Mouse (Mus musculus) liver, embryonic 13.5 days (tissue): ENCODE measurements around the gene Crybg1. TPM values are rescaled to one million over a fixed set of nuclear protein-coding genes. Genes with fewer than 3 reads are reported as not detected.
"Not testable (repeated sequence)": the region's sequence is repeated elsewhere in the genome, so short reads cannot be mapped to it uniquely, and the experiment has no call there.

Experiments used
- ATAC-seq: fragments of 200-750 bp; cut with Nextera tagmentation; 2 replicates; pipeline ENCODE4 v1.8.0; 2017; ENCODE audit warnings: low read depth, mild to moderate bottlenecking, moderate number of reproducible peaks, moderate library complexity
- DNase-seq: peaks from one replicate; pipeline ENCODE4 v3.0.0; 2022
- H3K27ac ChIP-seq: fragments of 300-500 bp; sonication (generic); 2 replicates; pipeline ENCODE4 v1.5.1; 2015; ENCODE audit warnings: moderate library complexity, mild to moderate bottlenecking, inconsistent platforms
- H3K27me3 ChIP-seq: fragments of 300-500 bp; sonication (generic); 2 replicates; pipeline ENCODE4 v1.6.1; 2015; ENCODE audit warnings: mild to moderate bottlenecking, inconsistent platforms
- H3K36me3 ChIP-seq: fragments of 300-500 bp; sonication (generic); 2 replicates; pipeline ENCODE4 v1.6.1; 2015; ENCODE audit warnings: mild to moderate bottlenecking, inconsistent platforms
- H3K4me1 ChIP-seq: fragments of 300-500 bp; sonication (generic); replicated peaks from 2 replicates; pipeline ENCODE4 v1.6.1; 2015; ENCODE audit warnings: inconsistent platforms
- H3K4me2 ChIP-seq: fragments of 300-500 bp; sonication (generic); 2 replicates; pipeline ENCODE4 v1.6.1; 2015; ENCODE audit warnings: inconsistent platforms, mild to moderate bottlenecking, moderate library complexity
- H3K4me3 ChIP-seq: fragments of 300-500 bp; sonication (generic); replicated peaks from 2 replicates; pipeline ENCODE4 v1.5.1; 2015; ENCODE audit warnings: mild to moderate bottlenecking, inconsistent platforms
- H3K9ac ChIP-seq: fragments of 300-500 bp; sonication (generic); 2 replicates; pipeline ENCODE4 v1.6.1; 2015; ENCODE audit warnings: mild to moderate bottlenecking, inconsistent platforms
- H3K9me3 ChIP-seq: fragments of 300-500 bp; sonication (generic); replicated peaks from 2 replicates; pipeline ENCODE4 v1.6.1; 2016; ENCODE audit warnings: inconsistent platforms
- WGBS: fragments of 180-500 bp; shearing (Covaris S2); methylation state at CpG from one replicate; pipeline ENCODE4 v1.1.7; 2015; ENCODE audit not compliant: insufficient replicate concordance; 5-methylcytosine and 5-hydroxymethylcytosine counted together
- polyA plus RNA-seq: library from polyadenylated mRNA; unstranded; fragments of >200 nt; fragmentation: Nextera tagmentation; extraction: Ambion mirVana; gene quantifications from 2 replicates; pipeline ENCODE4 v1.2.1, GENCODE M21; 2015

Gene Crybg1
- polyA plus RNA-seq, 1 experiment from 2014 or later, result 0.24 TPM

GRCm38 (mm10) chr10:43995858-43996650 lies 152.6 kb downstream of the Crybg1 start:
- Histone ChIP-seq H3K9me3 (no peaks in the 10 kb centered on the region), H3K4me1 (peaks cover 27% of the 10 kb centered on the region), H3K9ac (no peak overlapping the region), H3K36me3 (no peaks in the 10 kb centered on the region), H3K4me2 (no peak overlapping the region), H3K27me3 (peaks cover 7% of the 10 kb centered on the region), H3K4me3 (no peak overlapping the region), H3K27ac (no peak overlapping the region)
- DNase-seq, result no peak
- WGBS, result 41% methylated on average over 10 of the region's 10 CpGs
- ATAC-seq, result no peak

GRCm38 (mm10) chr10:43993198-43993597 lies 155.5 kb downstream of the Crybg1 start:
- Histone ChIP-seq H3K27ac (no peak overlapping the region), H3K36me3 (no peaks in the 10 kb centered on the region), H3K9me3 (no peaks in the 10 kb centered on the region), H3K4me3 (no peak overlapping the region), H3K9ac (no peak overlapping the region), H3K4me1 (peaks cover 9% of the 10 kb centered on the region), H3K27me3 (no peaks in the 10 kb centered on the region), H3K4me2 (no peak overlapping the region)
- 42% methylated on average over 6 of the region's 6 CpGs for WGBS
- DNase-seq (no peak), ATAC-seq (no peak)

- Histone ChIP-seq H3K9ac (no peak overlapping the region), H3K27me3 (no peaks in the 10 kb centered on the region), H3K36me3 (no peaks in the 10 kb centered on the region), H3K4me2 (no peak overlapping the region), H3K4me1 (peaks cover 5% of the 10 kb centered on the region; the same call in 1 of the 2 replicates), H3K27ac (no peak overlapping the region), H3K4me3 (no peak overlapping the region), H3K9me3 (no peaks in the 10 kb centered on the region)
- ATAC-seq, result no peak
- no peak for DNase-seq
- WGBS, result 51% methylated on average over 5 of the region's 5 CpGs
Measured at GRCm38 (mm10) chr10:43992506-43992905, 156.1 kb downstream of the Crybg1 start.

- no peaks in the 10 kb centered on the region for H3K27me3 ChIP-seq
- ATAC-seq, result no peak
Measured at GRCm38 (mm10) chr10:43991268-43991667, 157.4 kb downstream of the Crybg1 start.

GRCm38 (mm10) chr10:43983866-43984265 lies 164.8 kb downstream of the Crybg1 start:
- Histone ChIP-seq H3K27me3 (0 out of 2 replicates have a peak, but pooled peaks cover 2% of the 10 kb centered on the region), H3K9ac (no peak overlapping the region), H3K4me2 (no peak overlapping the region), H3K9me3 (no peaks in the 10 kb centered on the region), H3K27ac (no peak overlapping the region), H3K36me3 (no peaks in the 10 kb centered on the region), H3K4me3 (no peak overlapping the region), H3K4me1 (no peaks in the 10 kb centered on the region)
- WGBS, result 69% methylated on average over 2 of the region's 2 CpGs
- ATAC-seq (no peak), DNase-seq (no peak)

More at GRCm38 (mm10) chr10:43991268-43991667, 157.4 kb downstream of the Crybg1 start:
- WGBS, result 72% methylated on average over 5 of the region's 5 CpGs
- no peak overlapping the region for H3K4me3 ChIP-seq
- no peak overlapping the region for H3K9ac ChIP-seq
- no peaks in the 10 kb centered on the region for H3K4me1 ChIP-seq
- no peak for DNase-seq
- no peak overlapping the region for H3K4me2 ChIP-seq
- no peak overlapping the region for H3K27ac ChIP-seq
- no peaks in the 10 kb centered on the region for H3K9me3 ChIP-seq
- no peaks in the 10 kb centered on the region for H3K36me3 ChIP-seq

- no peak for ATAC-seq
- DNase-seq, result no peak
- H3K9ac ChIP-seq, result no peak overlapping the region
- H3K27me3 ChIP-seq, result 0 out of 2 replicates have a peak, but pooled peaks cover 2% of the 10 kb centered on the region
- WGBS, result 71% methylated on average over 5 of the region's 5 CpGs
- no peak overlapping the region for H3K4me3 ChIP-seq
- no peak overlapping the region for H3K4me2 ChIP-seq
- H3K27ac ChIP-seq, result no peak overlapping the region
- H3K4me1 ChIP-seq, result no peaks in the 10 kb centered on the region
- H3K36me3 ChIP-seq, result no peaks in the 10 kb centered on the region
- H3K9me3 ChIP-seq, result no peaks in the 10 kb centered on the region
Measured at GRCm38 (mm10) chr10:43983241-43983640, 165.4 kb downstream of the Crybg1 start.

- Histone ChIP-seq H3K4me2 (no peak overlapping the region), H3K4me1 (no peaks in the 10 kb centered on the region), H3K27ac (no peak overlapping the region), H3K9me3 (no peaks in the 10 kb centered on the region), H3K4me3 (no peak overlapping the region), H3K27me3 (0 out of 2 replicates have a peak, but pooled peaks cover 2% of the 10 kb centered on the region), H3K36me3 (no peaks in the 10 kb centered on the region), H3K9ac (no peak overlapping the region)
- DNase-seq (no peak), ATAC-seq (no peak)
- 77% methylated on average over 6 of the region's 6 CpGs for WGBS
Measured at GRCm38 (mm10) chr10:43982470-43982869, 166.2 kb downstream of the Crybg1 start.

- H3K27me3 ChIP-seq, H3K27ac ChIP-seq, ATAC-seq, H3K9ac ChIP-seq, H3K36me3 ChIP-seq, DNase-seq, H3K4me2 ChIP-seq, H3K9me3 ChIP-seq, H3K4me3 ChIP-seq, H3K4me1 ChIP-seq: not testable (repeated sequence)
- WGBS, result 61% methylated on average over 3 of the region's 3 CpGs
Measured at GRCm38 (mm10) chr10:43980742-43981141, 167.9 kb downstream of the Crybg1 start.

- 28% methylated on average over 1 of the region's 1 CpGs for WGBS
- H3K4me1 ChIP-seq, result no peaks in the 10 kb centered on the region
- H3K27ac ChIP-seq, result no peak overlapping the region
- H3K36me3 ChIP-seq, result no peaks in the 10 kb centered on the region
- 0 out of 2 replicates have a peak, but pooled peaks cover 2% of the 10 kb centered on the region for H3K27me3 ChIP-seq
- DNase-seq (no peak), ATAC-seq (no peak)
- H3K4me2 ChIP-seq, result no peak overlapping the region
- no peak overlapping the region for H3K9ac ChIP-seq
- H3K9me3 ChIP-seq, result no peaks in the 10 kb centered on the region
- no peak overlapping the region for H3K4me3 ChIP-seq
Measured at GRCm38 (mm10) chr10:43980080-43980479, 168.6 kb downstream of the Crybg1 start.

GRCm38 (mm10) chr10:43977353-43977752 lies 171.3 kb downstream of the Crybg1 start:
- 22% methylated on average over 3 of the region's 3 CpGs for WGBS
- Histone ChIP-seq H3K4me2 (no peak overlapping the region), H3K4me3 (no peak overlapping the region), H3K36me3 (no peaks in the 10 kb centered on the region), H3K4me1 (no peaks in the 10 kb centered on the region), H3K27ac (no peak overlapping the region), H3K9me3 (no peaks in the 10 kb centered on the region), H3K27me3 (0 out of 2 replicates have a peak, but pooled peaks cover 2% of the 10 kb centered on the region), H3K9ac (no peak overlapping the region)
- DNase-seq (no peak), ATAC-seq (no peak)

GRCm38 (mm10) chr10:43973244-43973643 lies 175.4 kb downstream of the Crybg1 start:
- no peak overlapping the region for H3K4me3 ChIP-seq
- H3K4me1 ChIP-seq, result no peaks in the 10 kb centered on the region
- DNase-seq, result no peak
- 63% methylated on average over 2 of the region's 2 CpGs for WGBS
- H3K36me3 ChIP-seq, result no peaks in the 10 kb centered on the region
- no peaks in the 10 kb centered on the region for H3K9me3 ChIP-seq
- no peaks in the 10 kb centered on the region for H3K27me3 ChIP-seq
- ATAC-seq, result no peak
- no peak overlapping the region for H3K9ac ChIP-seq
- H3K27ac ChIP-seq, result no peak overlapping the region
- no peak overlapping the region for H3K4me2 ChIP-seq

- H3K4me1 ChIP-seq, result no peaks in the 10 kb centered on the region
- DNase-seq, result no peak
- H3K9me3 ChIP-seq, result no peaks in the 10 kb centered on the region
- no peaks in the 10 kb centered on the region for H3K36me3 ChIP-seq
- H3K27me3 ChIP-seq, result no peaks in the 10 kb centered on the region
- no peak overlapping the region for H3K9ac ChIP-seq
- WGBS, result 50% methylated on average over 2 of the region's 2 CpGs
- H3K4me3 ChIP-seq, result no peak overlapping the region
- H3K27ac ChIP-seq, result no peak overlapping the region
- no peak for ATAC-seq
- no peak overlapping the region for H3K4me2 ChIP-seq
Measured at GRCm38 (mm10) chr10:43964943-43965342, 183.7 kb downstream of the Crybg1 start.
